Mouse (Mus musculus): ENCODE results near the gene Ppp1ca. TPM values are rescaled to one million over a fixed set of nuclear protein-coding genes. Genes with fewer than 3 reads are reported as not detected.
A peak's percentile ranks its signal among the peaks of the same experiment; 100 is the strongest.

Ppp1ca gene
- polyA plus RNA-seq, 1 experiment from 2014 or later, result 780 TPM

GRCm38 (mm10) chr19:4227446-4227845 is 35.6 kb downstream of the Ppp1ca start:
- Histone ChIP-seq H3K9ac (replicated peaks; ENCODE audit: low read depth, low read length) (no peak overlapping the region), H3K4me1 (ENCODE audit: control insufficient read depth, insufficient read depth, low read length) (peaks cover 24% of the 10 kb centered on the region; the same call in 1 of the 2 replicates), H3K9me3 (ENCODE audit: control insufficient read depth, low read depth, low read length) (no peaks in the 10 kb centered on the region), H3K27me3 (ENCODE audit: control insufficient read depth, insufficient read depth, low read length) (no peaks in the 10 kb centered on the region), H3K36me3 (ENCODE audit: control insufficient read depth, insufficient read depth, low read length) (no peaks in the 10 kb centered on the region), H3K4me3 (ENCODE audit: low read depth, low read length) (no peak overlapping the region), H3K4me2 (replicated peaks; ENCODE audit: low read depth, low read length) (no peak overlapping the region), H3K27ac (ENCODE audit: low read length) (no peak overlapping the region)
- 62% methylated on average over 5 of the region's 5 CpGs for WGBS
- no peak for ATAC-seq (ENCODE audit: insufficient number of reproducible peaks, insufficient read depth, low FRiP score, low read depth)

- ATAC-seq (ENCODE audit: insufficient number of reproducible peaks, insufficient read depth, low FRiP score, low read depth), result peak; percentile 39
- H3K36me3 ChIP-seq (ENCODE audit: control insufficient read depth, insufficient read depth, low read length), result no peaks in the 10 kb centered on the region
- H3K4me1 ChIP-seq (ENCODE audit: control insufficient read depth, insufficient read depth, low read length), result peaks cover 24% of the 10 kb centered on the region; the same call in 1 of the 2 replicates
- no peaks in the 10 kb centered on the region for H3K9me3 ChIP-seq (ENCODE audit: control insufficient read depth, low read depth, low read length)
- WGBS, result 17% methylated on average over 8 of the region's 8 CpGs
- no peak overlapping the region for H3K4me2 ChIP-seq (replicated peaks; ENCODE audit: low read depth, low read length)
- H3K27ac ChIP-seq (ENCODE audit: low read length), result no peak overlapping the region
- H3K4me3 ChIP-seq (ENCODE audit: low read depth, low read length), result no peak overlapping the region
- H3K9ac ChIP-seq (replicated peaks; ENCODE audit: low read depth, low read length), result no peak overlapping the region; the same call in 1 of the 2 replicates
- H3K27me3 ChIP-seq (ENCODE audit: control insufficient read depth, insufficient read depth, low read length), result no peaks in the 10 kb centered on the region
Measured at GRCm38 (mm10) chr19:4227894-4228678, 36.2 kb downstream of the Ppp1ca start.

DNA sequence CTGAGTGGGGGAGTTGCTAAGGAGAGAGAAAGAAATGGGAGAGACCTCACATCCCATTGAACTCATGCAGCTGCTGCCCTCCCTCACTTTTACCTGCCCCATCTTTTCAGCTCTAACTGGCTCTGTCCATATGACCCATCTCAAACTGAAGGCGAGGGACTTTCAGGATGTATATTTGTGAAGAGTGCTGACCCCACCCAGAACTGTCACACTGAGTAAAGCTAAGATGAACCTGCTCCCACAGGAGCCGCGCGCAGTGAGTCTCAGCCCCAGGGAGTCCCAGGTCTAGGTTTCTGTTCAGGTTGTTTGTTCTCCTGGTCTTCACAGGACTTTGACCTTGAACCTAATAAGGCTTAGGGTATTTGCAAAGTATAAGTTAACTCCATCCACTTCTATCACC is 37.0 kb downstream of the Ppp1ca start:
- Histone ChIP-seq H3K4me2 (replicated peaks; ENCODE audit: low read depth, low read length) (no peak overlapping the region), H3K4me1 (ENCODE audit: control insufficient read depth, insufficient read depth, low read length) (peaks cover 24% of the 10 kb centered on the region; the same call in 1 of the 2 replicates), H3K36me3 (ENCODE audit: control insufficient read depth, insufficient read depth, low read length) (no peaks in the 10 kb centered on the region), H3K9me3 (ENCODE audit: control insufficient read depth, low read depth, low read length) (no peaks in the 10 kb centered on the region), H3K9ac (replicated peaks; ENCODE audit: low read depth, low read length) (no peak overlapping the region), H3K27ac (ENCODE audit: low read length) (no peak overlapping the region), H3K27me3 (ENCODE audit: control insufficient read depth, insufficient read depth, low read length) (no peaks in the 10 kb centered on the region), H3K4me3 (ENCODE audit: low read depth, low read length) (no peak overlapping the region)
- WGBS, result 58% methylated on average over 4 of the region's 4 CpGs
- ATAC-seq (ENCODE audit: insufficient number of reproducible peaks, insufficient read depth, low FRiP score, low read depth), result no peak

GRCm38 (mm10) chr19:4229451-4230076 is 37.7 kb downstream of the Ppp1ca start:
- Histone ChIP-seq H3K9ac (replicated peaks; ENCODE audit: low read depth, low read length) (0 out of 2 replicates have a peak overlapping the region, but pooled peaks have one; percentile 18), H3K4me3 (ENCODE audit: low read depth, low read length) (no peak overlapping the region), H3K4me1 (ENCODE audit: control insufficient read depth, insufficient read depth, low read length) (peaks cover 24% of the 10 kb centered on the region; the same call in 1 of the 2 replicates), H3K27ac (ENCODE audit: low read length) (peak overlapping the region; percentile 44; the same call in 1 of the 2 replicates), H3K9me3 (ENCODE audit: control insufficient read depth, low read depth, low read length) (no peaks in the 10 kb centered on the region), H3K4me2 (replicated peaks; ENCODE audit: low read depth, low read length) (no peak overlapping the region), H3K36me3 (ENCODE audit: control insufficient read depth, insufficient read depth, low read length) (no peaks in the 10 kb centered on the region), H3K27me3 (ENCODE audit: control insufficient read depth, insufficient read depth, low read length) (no peaks in the 10 kb centered on the region)
- ATAC-seq (ENCODE audit: insufficient number of reproducible peaks, insufficient read depth, low FRiP score, low read depth), result peak; percentile 39
- WGBS, result 31% methylated on average over 9 of the region's 9 CpGs

- 72% methylated on average over 8 of the region's 8 CpGs for WGBS
- Histone ChIP-seq H3K4me3 (ENCODE audit: low read depth, low read length) (no peak overlapping the region), H3K4me2 (replicated peaks; ENCODE audit: low read depth, low read length) (no peak overlapping the region), H3K4me1 (ENCODE audit: control insufficient read depth, insufficient read depth, low read length) (peaks cover 24% of the 10 kb centered on the region; the same call in 1 of the 2 replicates), H3K27ac (ENCODE audit: low read length) (peak overlapping the region; percentile 44; the same call in 1 of the 2 replicates), H3K27me3 (ENCODE audit: control insufficient read depth, insufficient read depth, low read length) (no peaks in the 10 kb centered on the region), H3K36me3 (ENCODE audit: control insufficient read depth, insufficient read depth, low read length) (no peaks in the 10 kb centered on the region), H3K9ac (replicated peaks; ENCODE audit: low read depth, low read length) (no peak overlapping the region), H3K9me3 (ENCODE audit: control insufficient read depth, low read depth, low read length) (no peaks in the 10 kb centered on the region)
- no peak for ATAC-seq (ENCODE audit: insufficient number of reproducible peaks, insufficient read depth, low FRiP score, low read depth)
Measured at GRCm38 (mm10) chr19:4230415-4230814, 38.5 kb downstream of the Ppp1ca start.

DNA sequence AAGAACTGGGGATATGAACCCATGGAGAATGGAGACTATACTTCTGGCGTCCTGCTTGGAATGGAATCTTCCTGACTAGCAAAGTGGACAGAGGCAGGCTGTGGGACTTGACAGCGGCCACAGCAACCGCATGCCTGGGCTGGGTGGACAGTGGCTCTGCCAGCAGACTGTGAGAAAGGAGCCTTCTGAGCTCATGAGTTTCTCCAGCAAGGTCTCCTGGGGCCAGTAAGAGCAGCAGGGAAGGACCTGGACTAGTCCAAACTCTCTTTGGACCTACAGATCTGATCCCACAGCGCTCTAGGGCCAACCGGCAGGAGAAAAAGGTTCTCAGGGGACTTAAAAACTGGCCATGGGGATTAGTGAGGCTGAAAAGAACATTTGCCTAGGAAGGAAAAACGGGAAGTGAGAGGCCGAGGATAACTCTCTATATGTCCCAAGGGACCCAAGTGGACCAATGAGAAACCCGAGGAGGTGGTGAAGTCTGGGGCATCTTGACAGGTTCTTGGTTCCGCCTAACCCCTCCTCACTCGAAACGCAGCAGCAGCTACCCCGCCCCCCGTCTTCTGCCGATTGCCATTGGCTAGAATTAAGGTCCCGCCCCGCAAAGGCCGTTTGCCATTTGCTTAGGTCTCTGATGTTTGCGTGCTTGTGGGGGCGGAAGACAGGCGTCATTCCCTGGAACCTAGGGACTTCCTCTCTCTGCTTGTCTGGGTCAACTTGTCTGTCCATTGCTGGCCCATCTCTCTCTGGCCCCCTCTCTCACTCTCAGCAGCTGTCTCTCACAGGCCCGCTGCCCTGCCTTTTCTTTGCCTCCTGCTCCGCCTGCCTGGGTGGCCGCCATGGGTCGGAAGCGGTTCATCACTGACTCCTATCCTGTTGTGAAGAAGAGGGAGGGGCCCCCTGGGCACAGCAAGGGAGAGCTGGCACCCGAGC is 39.7 kb downstream of the Ppp1ca start, which contains the start of gene Pold4:
Pold4 (plus strand) TSS at position 647 of the 933 bp plus-strand sequence.
- ATAC-seq (ENCODE audit: insufficient number of reproducible peaks, insufficient read depth, low FRiP score, low read depth), result peak; percentile 85
- Histone ChIP-seq H3K27me3 (ENCODE audit: control insufficient read depth, insufficient read depth, low read length) (no peaks in the 10 kb centered on the region), H3K4me2 (replicated peaks; ENCODE audit: low read depth, low read length) (peak within 1 kb of the TSS; percentile 57), H3K36me3 (ENCODE audit: control insufficient read depth, insufficient read depth, low read length) (no peaks in the 10 kb centered on the region), H3K9me3 (ENCODE audit: control insufficient read depth, low read depth, low read length) (no peaks in the 10 kb centered on the region), H3K4me3 (ENCODE audit: low read depth, low read length) (peak within 1 kb of the TSS; percentile 41), H3K27ac (ENCODE audit: low read length) (peak within 1 kb of the TSS; percentile 69; the same call in 1 of the 2 replicates), H3K9ac (replicated peaks; ENCODE audit: low read depth, low read length) (peak within 1 kb of the TSS; percentile 37), H3K4me1 (ENCODE audit: control insufficient read depth, insufficient read depth, low read length) (peaks cover 24% of the 10 kb centered on the region; the same call in 1 of the 2 replicates)
- WGBS, result 11% methylated on average over 26 of the region's 26 CpGs

DNA sequence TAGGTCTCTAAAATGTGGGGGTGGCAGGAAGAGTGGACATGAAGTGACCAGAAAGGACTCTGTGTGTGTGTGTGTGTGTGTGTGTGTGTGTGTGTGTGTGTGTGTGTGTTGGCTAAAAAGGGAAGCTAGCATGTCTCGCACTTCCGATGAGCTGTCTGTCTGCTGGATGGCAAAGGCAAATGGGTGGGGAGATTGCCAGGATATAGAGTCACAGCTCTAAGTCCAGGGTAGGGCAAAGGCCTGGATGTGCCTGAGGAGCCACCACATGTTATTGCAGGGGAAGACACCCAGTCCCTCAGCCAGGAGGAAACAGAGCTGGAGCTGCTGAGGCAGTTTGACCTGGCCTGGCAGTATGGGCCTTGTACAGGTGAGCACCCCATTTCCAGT is 40.3 kb downstream of the Ppp1ca start:
- Histone ChIP-seq H3K9me3 (ENCODE audit: control insufficient read depth, low read depth, low read length) (no peaks in the 10 kb centered on the region), H3K9ac (replicated peaks; ENCODE audit: low read depth, low read length) (peak overlapping the region; percentile 37), H3K4me1 (ENCODE audit: control insufficient read depth, insufficient read depth, low read length) (peaks cover 24% of the 10 kb centered on the region; the same call in 1 of the 2 replicates), H3K27ac (ENCODE audit: low read length) (peak overlapping the region; percentile 66; the same call in 1 of the 2 replicates), H3K4me2 (replicated peaks; ENCODE audit: low read depth, low read length) (peak overlapping the region; percentile 57), H3K27me3 (ENCODE audit: control insufficient read depth, insufficient read depth, low read length) (no peaks in the 10 kb centered on the region), H3K4me3 (ENCODE audit: low read depth, low read length) (peak overlapping the region; percentile 41), H3K36me3 (ENCODE audit: control insufficient read depth, insufficient read depth, low read length) (no peaks in the 10 kb centered on the region)
- 33% methylated on average over 2 of the region's 2 CpGs for WGBS
- ATAC-seq (ENCODE audit: insufficient number of reproducible peaks, insufficient read depth, low FRiP score, low read depth), result no peak

DNA sequence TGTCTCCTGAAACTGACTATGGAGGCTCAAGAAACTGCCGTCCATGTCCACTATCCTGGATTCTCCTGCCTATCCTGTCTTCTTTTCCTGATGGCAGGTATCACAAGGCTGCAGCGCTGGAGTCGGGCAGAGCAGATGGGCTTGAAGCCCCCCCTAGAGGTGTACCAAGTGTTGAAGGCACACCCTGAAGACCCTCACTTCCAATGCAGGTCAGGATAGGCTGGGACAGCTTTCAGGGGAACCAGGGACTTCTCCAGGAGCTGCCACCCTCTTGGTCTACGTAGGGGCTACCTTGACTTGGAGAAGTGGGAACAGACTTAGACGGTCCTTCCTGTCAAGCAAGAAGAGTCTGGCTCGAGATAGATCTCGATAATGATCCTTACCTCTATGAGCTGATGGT is 40.8 kb downstream of the Ppp1ca start:
- Histone ChIP-seq H3K4me2 (replicated peaks; ENCODE audit: low read depth, low read length) (peak overlapping the region; percentile 57), H3K27ac (ENCODE audit: low read length) (no peak overlapping the region), H3K9me3 (ENCODE audit: control insufficient read depth, low read depth, low read length) (no peaks in the 10 kb centered on the region), H3K27me3 (ENCODE audit: control insufficient read depth, insufficient read depth, low read length) (no peaks in the 10 kb centered on the region), H3K36me3 (ENCODE audit: control insufficient read depth, insufficient read depth, low read length) (no peaks in the 10 kb centered on the region), H3K9ac (replicated peaks; ENCODE audit: low read depth, low read length) (0 out of 2 replicates have a peak overlapping the region, but pooled peaks have one; percentile 10), H3K4me1 (ENCODE audit: control insufficient read depth, insufficient read depth, low read length) (peaks cover 24% of the 10 kb centered on the region; the same call in 1 of the 2 replicates), H3K4me3 (ENCODE audit: low read depth, low read length) (no peak overlapping the region)
- ATAC-seq (ENCODE audit: insufficient number of reproducible peaks, insufficient read depth, low FRiP score, low read depth), result no peak
- 76% methylated on average over 7 of the region's 7 CpGs for WGBS

Measured in stomach, embryonic 14.5 days (tissue).